ENCODE assay signal across 10 mouse cellular contexts in genomic region chr1:41157651-41158513, GRCm38 (mm10).
A peak's percentile ranks its signal among the peaks of the same experiment; 100 is the strongest.
DNase-seq lines count a peak whose midpoint lies in the region; ATAC-seq lines count a peak whose summit lies in the region.
"Had no signal": no experiment of that assay in that cellular context is flagged by ENCODE, and none has a peak within 500 bp of the region (broad histone marks: within the 10 kb centered on the region; RNA-seq: fewer than 3 reads in every experiment).

No protein-coding gene starts in this region.

- no peaks in the 10 kb centered on the region for H3K9me3 ChIP-seq in forebrain, embryonic 11.5 days (ENCODE audit: control insufficient read depth, low read length)
- H3K9me3 ChIP-seq in kidney, embryonic 14.5 days (ENCODE audit: control insufficient read depth, low read length): no peaks in the 10 kb centered on the region
- H3K9me3 ChIP-seq in midbrain, embryonic 13.5 days: no peaks in the 10 kb centered on the region
- H3K9me3 ChIP-seq: limb, embryonic 12.5 days had no signal

- H3K9ac ChIP-seq in forebrain, embryonic 11.5 days (ENCODE audit: low read length): no peak overlapping the region
- no peak overlapping the region for H3K9ac ChIP-seq in kidney, embryonic 14.5 days (ENCODE audit: low read depth, low read length)
- peak overlapping the region; percentile 36; the same call in 1 of the 2 replicates for H3K9ac ChIP-seq in midbrain, embryonic 13.5 days (replicated peaks)
- H3K9ac ChIP-seq: limb, embryonic 12.5 days had no signal

- H3K4me2 ChIP-seq in forebrain, embryonic 11.5 days (ENCODE audit: low read depth, low read length, severe bottlenecking): peak overlapping the region; percentile 20; the same call in 1 of the 2 replicates
- no peak overlapping the region; the same call in 1 of the 2 replicates for H3K4me2 ChIP-seq in kidney, embryonic 14.5 days (replicated peaks; ENCODE audit: low read depth, low read length)
- peak overlapping the region; percentile 45 for H3K4me2 ChIP-seq in midbrain, embryonic 13.5 days (replicated peaks)
- H3K4me2 ChIP-seq: limb, embryonic 12.5 days had no signal

- peak; percentile 85 for ATAC-seq in forebrain, embryonic 11.5 days (replicated peaks; ENCODE audit: low FRiP score)
- ATAC-seq in kidney, embryonic 14.5 days (ENCODE audit: low FRiP score, low TSS enrichment): peak; percentile 66; the same call in 1 of the 2 replicates
- peak; percentile 96 for ATAC-seq in midbrain, embryonic 13.5 days
- no peak for ATAC-seq in megakaryocyte, adult 5-6 weeks (ENCODE audit: poor library complexity, severe bottlenecking)

- no peaks in the 10 kb centered on the region for H3K36me3 ChIP-seq in forebrain, embryonic 11.5 days (ENCODE audit: control insufficient read depth, insufficient read depth, low read length)
- H3K36me3 ChIP-seq in kidney, embryonic 14.5 days (ENCODE audit: control insufficient read depth, insufficient read depth, low read length): no peaks in the 10 kb centered on the region
- no peaks in the 10 kb centered on the region for H3K36me3 ChIP-seq in midbrain, embryonic 13.5 days
- H3K36me3 ChIP-seq: limb, embryonic 12.5 days had no signal

- H3K4me3 ChIP-seq in forebrain, embryonic 11.5 days (ENCODE audit: low read depth, low read length): no peak overlapping the region
- H3K4me3 ChIP-seq in kidney, embryonic 14.5 days (ENCODE audit: low read length): no peak overlapping the region
- peak overlapping the region; percentile 19 for H3K4me3 ChIP-seq in midbrain, embryonic 13.5 days (replicated peaks)
- H3K4me3 ChIP-seq: limb, embryonic 12.5 days had no signal

- H3K4me1 ChIP-seq in forebrain, embryonic 11.5 days (replicated peaks; ENCODE audit: control insufficient read depth, insufficient read depth, low read length): peaks cover 15% of the 10 kb centered on the region; the same call in 1 of the 2 replicates
- H3K4me1 ChIP-seq in kidney, embryonic 14.5 days (ENCODE audit: control insufficient read depth, insufficient read depth, low read length): no peaks in the 10 kb centered on the region
- H3K4me1 ChIP-seq in midbrain, embryonic 13.5 days (replicated peaks): peaks cover 57% of the 10 kb centered on the region
- H3K4me1 ChIP-seq: limb, embryonic 12.5 days had no signal

- no peaks in the 10 kb centered on the region for H3K27me3 ChIP-seq in forebrain, embryonic 11.5 days (ENCODE audit: control insufficient read depth, insufficient read depth, low read length)
- no peaks in the 10 kb centered on the region for H3K27me3 ChIP-seq in kidney, embryonic 14.5 days (ENCODE audit: control insufficient read depth, insufficient read depth, low read length)
- H3K27me3 ChIP-seq in midbrain, embryonic 13.5 days: no peaks in the 10 kb centered on the region
- H3K27me3 ChIP-seq: CH12.LX; limb, embryonic 12.5 days had no signal

- WGBS in forebrain, embryonic 11.5 days: 40% methylated on average over 20 of the region's 21 CpGs
- WGBS in kidney, embryonic 14.5 days: 65% methylated on average over 20 of the region's 21 CpGs
- WGBS in midbrain, embryonic 13.5 days: 8% methylated on average over 20 of the region's 21 CpGs

- peak overlapping the region; percentile 53; the same call in 1 of the 2 replicates for H3K27ac ChIP-seq in forebrain, embryonic 11.5 days (ENCODE audit: low read depth, low read length)
- no peak overlapping the region for H3K27ac ChIP-seq in kidney, embryonic 14.5 days (ENCODE audit: low read depth, low read length)
- H3K27ac ChIP-seq in midbrain, embryonic 13.5 days: peak overlapping the region; percentile 87
- H3K27ac ChIP-seq: limb, embryonic 12.5 days had no signal

- DNase-seq in gastrocnemius, postnatal 10 days: peak; percentile 4
- DNase-seq in gastrocnemius, adult 8-10 months (ENCODE audit: low spot score in 2 of 2): no peak
- DNase-seq in forebrain, embryonic 11.5 days (ENCODE audit: low spot score): peak; percentile 77
- DNase-seq in MN1 (ENCODE audit: low spot score): no peak
- no peak for DNase-seq in gastrocnemius, adult 18-20 months (ENCODE audit: low spot score)

Comparison
In these comparisons a context has a peak if more than half of its experiments do, and no peak if none do; other contexts are left out.
1. DNase-seq: peak in gastrocnemius, postnatal 10 days (single experiment) and forebrain, embryonic 11.5 days (single experiment); none in gastrocnemius, adult 8-10 months (0 of 2), MN1 (single experiment) and gastrocnemius, adult 18-20 months (single experiment).